Mouse (Mus musculus) myocyte (in vitro differentiated cells): Measurements from ENCODE around the gene Cd248.

Experiments
- E2F4 ChIP-seq: IDR thresholded peaks from one replicate; pipeline ENCODE4 v1.6.1; 2011; ENCODE audit warnings: mild to moderate bottlenecking, control low read depth, moderate library complexity; ENCODE audit not compliant: insufficient read depth
- MYOD1 ChIP-seq, 3 experiments: IDR thresholded peaks; one replicate each; pipeline ENCODE4 v1.6.1; 2011; ENCODE audit warnings: control low read depth in 2 of 3, low read depth in 2 of 3, mild to moderate bottlenecking in 2 of 3, moderate library complexity in 1 of 3; ENCODE audit not compliant: insufficient read length in 2 of 3, control insufficient read depth in 1 of 3
- MYOG ChIP-seq, 3 experiments: IDR thresholded peaks; one replicate each; pipeline ENCODE4 v1.6.1; 2011; ENCODE audit warnings: control low read depth in 2 of 3, low read depth in 2 of 3, mild to moderate bottlenecking in 2 of 3; ENCODE audit not compliant: insufficient read length in 2 of 3, control insufficient read depth in 1 of 3, insufficient read depth in 1 of 3
- POLR2A ChIP-seq: IDR thresholded peaks from one replicate; pipeline ENCODE4 v1.6.1; 2011; ENCODE audit warnings: low read depth, mild to moderate bottlenecking, control low read depth, moderate library complexity; ENCODE audit not compliant: insufficient read length
- TCF3 ChIP-seq: IDR thresholded peaks from one replicate; pipeline ENCODE4 v1.6.1; 2011; ENCODE audit warnings: low read depth, control low read depth; ENCODE audit not compliant: insufficient read length
- USF1 ChIP-seq: IDR thresholded peaks from one replicate; pipeline ENCODE4 v1.6.1; 2011; ENCODE audit warnings: low read depth, mild to moderate bottlenecking, control low read depth, moderate library complexity

- peak; percentile 51 for TF ChIP-seq USF1
- TF ChIP-seq POLR2A: no peak
- TF ChIP-seq TCF3: no peak
- TF ChIP-seq E2F4: no peak
- no peak for TF ChIP-seq MYOG (IDR thresholded peaks at IDR 0.05; ENCODE audit: control insufficient read depth in 1 of 3, insufficient read depth in 1 of 3, insufficient read length in 2 of 3, low read depth in 2 of 3)
- no peak for TF ChIP-seq MYOD1 (IDR thresholded peaks at IDR 0.05; ENCODE audit: control insufficient read depth in 1 of 3, insufficient read length in 2 of 3, low read depth in 2 of 3)
Observed at GRCm38 (mm10) chr19:5072389-5073019, 4.6 kb downstream of the Cd248 start.
